Mouse (Mus musculus): ENCODE measurements at regions not wholly inside any gene's neighbourhood (a gene's known extent, or its start where the extent isn't known, plus 50 kb on each side); places are given as distances from the start of the nearest gene placed in this dataset.

GRCm38 (mm10) chr9:23136511-23136910, 86.4 kb upstream of the Bmper start:
- no peak for DNase-seq

DNA sequence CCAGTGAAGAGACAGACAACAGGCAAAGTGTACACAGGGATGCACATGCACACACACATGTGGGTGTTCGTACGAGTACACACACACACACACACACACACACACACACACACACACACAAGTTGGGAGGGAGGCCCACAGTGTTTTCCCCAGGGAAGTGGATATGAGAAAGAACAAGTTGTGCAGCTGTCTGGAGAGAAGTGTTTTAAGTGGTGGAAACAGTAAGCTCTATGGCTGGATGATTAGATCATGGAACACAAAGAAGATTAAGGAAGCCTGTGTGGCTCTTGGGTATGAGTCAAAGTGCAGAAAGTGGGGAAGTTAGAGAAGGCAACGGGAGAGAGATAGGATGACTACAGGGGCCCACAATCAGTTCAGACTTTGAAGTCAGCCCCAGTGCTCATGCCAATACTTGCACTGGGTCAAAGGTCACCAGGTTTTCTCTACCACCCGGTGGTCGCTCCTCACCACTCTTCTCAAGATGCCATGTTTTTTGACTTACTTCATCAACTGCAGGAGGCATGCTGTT, 85.1 kb upstream of the Bmper start:
- DNase-seq, result no peak

DNA sequence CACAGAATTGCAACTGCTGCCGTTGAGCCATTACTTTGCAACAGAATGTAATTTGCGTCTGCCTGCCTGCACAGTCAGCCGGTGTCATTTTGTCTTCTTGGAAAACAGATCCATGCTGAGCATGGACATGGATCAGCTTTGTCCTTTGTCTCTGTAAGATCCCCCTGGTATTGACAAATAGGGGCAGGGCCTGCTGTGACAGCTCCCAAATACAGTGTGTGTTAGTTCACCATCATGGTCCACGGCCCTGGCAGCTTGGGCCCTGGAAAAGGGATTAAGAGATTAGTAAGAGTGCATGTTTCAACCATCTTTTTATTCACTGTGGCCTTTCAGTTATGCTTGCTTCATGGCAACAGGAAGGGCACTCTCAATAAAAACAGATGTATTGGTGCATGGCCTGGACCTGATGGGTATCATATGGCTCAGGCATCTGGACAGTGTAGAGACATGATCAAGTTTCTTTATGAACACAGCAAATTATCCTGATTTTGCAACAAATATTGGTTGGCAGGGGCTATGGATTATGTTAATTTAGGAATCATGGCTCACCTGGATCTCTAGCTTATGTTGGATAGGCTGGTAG, 83.2 kb upstream of the Bmper start:
- no peak for DNase-seq

GRCm38 (mm10) chr9:23144281-23144680, 78.6 kb upstream of the Bmper start:
- no peak for DNase-seq

- no peak for DNase-seq
Observed at GRCm38 (mm10) chr9:23150338-23150737, 72.5 kb upstream of the Bmper start.

DNA sequence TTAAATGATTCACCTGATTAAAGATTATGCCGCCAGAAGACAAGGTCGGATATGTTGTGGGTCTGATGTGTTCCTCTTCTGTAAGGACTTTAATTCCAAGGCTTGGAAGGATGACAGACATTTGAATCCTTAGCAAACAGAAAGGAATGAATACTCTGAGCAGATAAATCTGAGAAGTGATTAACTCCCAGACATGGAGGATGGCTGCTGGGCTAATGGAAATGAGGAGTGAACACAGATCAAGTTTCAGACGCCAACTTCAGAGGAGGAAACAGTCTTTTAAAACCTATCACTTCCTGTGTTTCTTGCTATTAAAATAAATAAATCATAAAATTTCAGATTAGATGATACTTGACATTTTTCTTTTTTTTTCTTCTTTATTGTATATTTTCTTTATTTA, 72.0 kb upstream of the Bmper start:
- no peak for DNase-seq

- DNase-seq, result no peak
Observed at GRCm38 (mm10) chr9:23151953-23152490, 70.9 kb upstream of the Bmper start.

- DNase-seq, result no peak
Observed at GRCm38 (mm10) chr9:23156820-23157570, 65.9 kb upstream of the Bmper start.

DNA sequence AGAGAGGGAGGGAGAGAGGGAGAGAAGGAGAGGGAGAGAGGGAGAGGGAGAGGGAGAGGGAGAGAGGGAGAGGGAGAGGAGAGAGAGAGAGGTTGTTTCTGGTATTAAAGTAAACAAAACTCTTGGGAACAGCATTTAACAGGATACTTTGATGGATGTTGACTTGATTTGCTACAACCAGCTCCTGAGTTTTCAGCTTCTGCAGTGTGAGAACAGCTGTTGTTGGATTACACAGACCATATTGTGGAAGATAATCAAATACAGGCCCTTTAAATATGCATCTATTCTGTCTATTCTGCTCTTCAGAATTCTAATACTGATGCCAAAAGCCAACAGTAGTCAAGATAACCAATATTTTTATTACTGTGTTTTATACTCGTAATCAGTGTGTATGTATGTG, 64.4 kb upstream of the Bmper start:
- no peak for DNase-seq

GRCm38 (mm10) chr9:23161346-23161745, 61.5 kb upstream of the Bmper start:
- no peak for DNase-seq

DNA sequence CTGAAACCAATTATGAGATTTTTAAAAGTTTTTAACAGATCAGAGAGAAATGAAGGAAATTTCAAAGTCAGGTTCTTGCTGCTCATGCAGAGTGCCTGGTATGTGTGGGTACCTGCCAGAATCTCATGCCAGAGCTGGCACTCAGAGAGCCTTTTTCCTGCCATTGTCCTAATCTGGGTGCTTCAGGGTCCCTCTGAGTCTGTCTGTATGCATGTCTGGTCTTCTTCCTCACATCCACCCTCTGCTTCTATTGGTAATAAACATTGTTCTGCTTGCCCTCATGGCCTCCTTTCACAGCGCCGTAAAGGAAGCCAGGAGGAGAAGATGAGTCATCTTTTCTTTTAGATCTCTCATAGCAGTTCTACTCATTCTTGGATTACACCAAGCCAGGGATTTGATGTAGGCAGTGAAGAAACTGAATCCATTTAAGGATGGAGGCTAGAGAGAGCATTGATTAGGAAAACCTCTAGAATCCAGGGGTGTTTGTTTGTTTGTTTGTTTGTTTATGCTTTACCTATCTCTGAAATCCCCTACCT, 55.8 kb upstream of the Bmper start:
- DNase-seq, result no peak

GRCm38 (mm10) chr9:23167716-23168115, 55.2 kb upstream of the Bmper start:
- no peak for DNase-seq

GRCm38 (mm10) chr9:23168149-23168548, 54.7 kb upstream of the Bmper start:
- DNase-seq, result no peak

DNA sequence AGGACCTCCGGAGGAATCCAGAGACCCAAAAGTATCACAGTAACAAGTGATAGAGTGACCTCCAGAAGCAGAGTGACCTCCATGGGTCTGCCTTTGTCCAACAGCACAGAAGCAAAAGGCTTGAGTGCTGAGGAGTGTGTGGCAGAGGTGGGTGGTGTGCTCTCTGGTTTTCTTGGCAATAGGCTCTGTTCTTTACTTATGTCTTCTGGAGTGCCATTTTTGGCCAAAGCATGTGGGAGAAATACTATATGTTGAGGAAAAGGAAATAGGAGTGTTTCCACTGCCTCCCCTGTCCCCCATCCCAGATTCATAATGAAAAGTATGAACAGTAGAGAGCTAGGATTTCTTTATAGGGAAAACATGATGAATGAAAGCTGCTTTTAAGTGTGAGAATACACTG, 51.5 kb upstream of the Bmper start:
- no peak for DNase-seq

Data from cerebellum, postnatal 36 days (tissue).